Mouse (Mus musculus): ENCODE measurements around the gene Arpc1b.
"Not testable (repeated sequence)": the region's sequence is repeated elsewhere in the genome, so short reads cannot be mapped to it uniquely, and the experiment has no call there.

Arpc1b gene

DNA sequence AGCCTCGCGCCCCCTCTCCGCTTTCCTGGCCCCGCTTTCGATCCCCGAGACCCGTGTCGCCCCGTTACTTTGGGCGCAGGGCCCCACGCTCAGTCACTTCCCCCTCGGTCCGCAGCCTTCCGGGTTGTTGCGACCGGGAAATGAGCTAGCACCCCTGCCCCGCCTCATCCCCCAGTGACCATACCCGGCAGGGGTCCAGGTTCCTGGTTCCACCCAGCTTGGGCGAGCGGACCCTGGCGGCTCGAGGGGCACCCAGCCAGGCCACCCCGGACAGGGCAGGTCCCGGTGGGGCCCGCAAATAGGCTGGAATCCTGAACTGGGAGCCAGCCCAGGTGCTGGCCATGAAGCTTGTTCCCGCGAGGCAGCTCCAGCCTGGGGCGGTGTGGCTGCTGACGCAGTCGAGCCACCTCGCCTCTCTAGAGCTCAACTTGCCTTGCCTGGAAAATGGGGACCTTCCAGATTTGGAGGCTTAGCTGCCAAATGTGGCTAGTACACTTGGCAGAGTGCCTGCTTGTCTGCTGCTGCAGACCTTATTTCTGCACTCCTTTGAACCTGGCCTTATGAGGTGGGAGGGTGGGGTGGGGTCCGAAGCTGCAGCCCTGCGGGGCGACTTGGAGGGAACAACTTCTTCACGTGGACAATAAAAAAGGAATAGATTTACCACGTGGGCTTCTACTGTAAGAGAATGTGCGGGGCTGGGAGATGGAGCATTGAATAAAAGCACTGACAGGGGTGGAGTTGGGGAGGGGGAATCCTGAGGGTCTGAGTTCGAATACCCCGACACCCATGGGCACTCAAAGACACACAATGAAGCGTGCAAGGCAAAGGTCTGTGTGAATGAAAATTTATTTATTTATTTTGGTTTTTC is 825 bp downstream of the Arpc1b start:
- peak; percentile 81 for DNase-seq

DNA sequence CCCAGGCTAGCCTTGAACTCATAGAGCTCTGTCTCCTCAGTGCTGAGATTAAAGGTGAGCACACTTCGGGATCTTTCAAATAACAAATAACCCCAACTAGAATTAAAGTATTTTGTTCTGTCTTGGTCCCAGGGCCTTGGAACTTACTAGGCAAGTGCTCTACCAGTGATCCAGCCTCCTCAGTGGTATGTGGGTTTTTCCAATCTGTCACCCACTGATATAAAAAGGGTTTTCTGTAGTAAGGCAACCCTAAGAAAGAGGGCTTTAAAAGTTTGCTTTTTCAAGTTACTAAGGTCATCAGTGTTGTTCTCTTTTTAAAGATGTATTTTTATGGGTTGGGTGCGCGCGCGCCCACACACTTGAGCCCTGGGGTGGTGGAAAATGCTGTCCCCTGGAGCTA is 1.7 kb downstream of the Arpc1b start:
- DNase-seq = no peak

DNA sequence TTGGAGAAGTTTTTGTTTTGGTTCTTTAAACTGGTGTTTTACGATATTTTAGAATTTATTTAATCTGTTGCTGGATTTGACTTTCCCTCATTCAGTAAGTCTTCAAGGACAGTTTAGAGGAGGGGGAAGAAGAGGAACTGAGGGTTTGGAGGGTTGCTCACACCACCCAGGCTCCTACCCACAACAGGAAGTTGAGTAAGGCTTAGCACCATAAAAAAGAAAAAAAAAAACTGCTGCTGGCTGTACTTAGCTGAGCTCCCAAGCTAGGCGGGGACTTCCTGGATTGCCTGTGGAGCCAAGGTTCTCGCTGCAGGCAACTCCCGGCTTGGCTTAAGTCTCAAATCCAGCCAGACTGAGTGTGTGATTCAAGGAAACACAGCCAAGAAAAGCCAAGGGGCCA is 2.3 kb downstream of the Arpc1b start:
- peak; percentile 90 for DNase-seq

DNA sequence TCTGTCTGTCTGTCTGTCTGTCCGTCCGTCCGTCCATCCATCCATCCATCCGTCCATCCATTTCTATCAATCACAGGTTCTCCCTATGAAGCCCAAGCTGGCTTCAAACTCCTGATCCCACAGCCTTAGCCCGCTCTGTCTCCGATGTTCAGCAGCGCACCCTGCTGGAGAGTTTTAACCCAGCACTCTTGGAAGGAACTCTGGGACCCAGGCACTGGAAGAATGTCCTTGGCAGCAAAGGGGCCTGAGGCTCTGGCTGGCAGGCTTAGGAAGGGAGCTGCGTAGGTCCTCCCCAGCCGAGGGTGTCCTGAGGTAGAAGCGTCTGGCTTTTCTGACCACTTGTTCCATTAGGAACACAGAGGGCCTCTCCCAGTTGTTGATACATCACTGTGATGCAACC is 2.9 kb downstream of the Arpc1b start:
- DNase-seq = peak; percentile 91

DNA sequence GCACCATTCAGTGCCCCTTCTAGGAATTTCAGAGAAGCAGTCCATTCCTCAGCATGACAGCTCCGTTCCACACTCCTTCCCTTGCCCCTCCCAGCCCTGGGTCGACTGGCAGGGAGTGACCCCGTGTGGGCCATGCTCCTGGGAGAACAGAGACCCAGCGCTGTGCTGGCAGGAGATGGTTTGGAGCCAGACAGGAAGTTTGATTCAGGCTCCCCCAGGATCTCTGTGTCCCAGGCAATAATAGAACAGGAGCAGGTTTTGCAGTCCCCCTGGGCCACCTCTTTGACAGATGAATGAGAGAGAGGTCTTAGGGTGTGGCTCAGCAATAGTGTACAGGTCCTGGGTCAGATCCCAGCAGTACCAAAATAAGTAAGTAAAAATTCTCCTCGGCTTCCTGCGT is 4.0 kb downstream of the Arpc1b start:
- DNase-seq = peak; percentile 48

DNA sequence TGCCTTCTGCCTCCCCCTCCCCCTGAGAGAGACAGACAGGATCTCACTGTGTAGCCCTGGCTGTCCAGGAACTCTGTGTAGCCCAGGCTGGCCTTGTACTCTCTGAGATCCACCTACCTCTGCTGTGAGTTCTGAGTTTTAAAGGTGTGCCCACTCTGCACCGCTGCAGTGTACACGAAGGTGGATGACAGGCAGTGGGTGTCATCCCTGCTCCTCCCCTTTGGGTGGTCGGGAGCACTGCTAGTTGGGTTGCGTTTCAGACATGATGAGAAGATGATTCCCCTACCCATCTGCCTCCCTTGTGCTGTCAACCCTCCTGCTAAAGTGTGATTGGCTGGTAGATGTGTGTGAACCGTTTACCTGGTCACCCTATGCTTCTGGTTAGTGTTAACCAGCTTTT is 4.4 kb downstream of the Arpc1b start:
- no peak for DNase-seq

DNA sequence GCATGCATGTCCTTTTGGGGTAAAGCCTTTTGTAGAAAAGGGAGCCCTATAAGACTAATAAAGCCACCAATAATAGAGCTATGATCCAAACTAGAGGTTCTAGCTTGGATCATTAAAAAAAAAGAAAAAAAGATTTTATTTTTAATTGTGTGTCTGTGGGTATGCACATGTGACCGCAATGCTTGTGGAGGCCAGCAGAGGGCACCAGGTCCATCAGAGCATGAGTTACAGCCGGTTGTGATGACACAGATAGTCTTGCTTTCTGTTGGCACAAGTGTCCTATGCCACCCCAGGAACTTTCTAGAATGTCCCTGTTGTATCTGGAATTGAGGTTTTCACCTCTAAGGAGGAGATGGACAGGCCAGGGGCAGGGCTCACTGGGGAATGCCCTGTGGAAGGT is 5.4 kb downstream of the Arpc1b start:
- peak; percentile 26 for DNase-seq

DNA sequence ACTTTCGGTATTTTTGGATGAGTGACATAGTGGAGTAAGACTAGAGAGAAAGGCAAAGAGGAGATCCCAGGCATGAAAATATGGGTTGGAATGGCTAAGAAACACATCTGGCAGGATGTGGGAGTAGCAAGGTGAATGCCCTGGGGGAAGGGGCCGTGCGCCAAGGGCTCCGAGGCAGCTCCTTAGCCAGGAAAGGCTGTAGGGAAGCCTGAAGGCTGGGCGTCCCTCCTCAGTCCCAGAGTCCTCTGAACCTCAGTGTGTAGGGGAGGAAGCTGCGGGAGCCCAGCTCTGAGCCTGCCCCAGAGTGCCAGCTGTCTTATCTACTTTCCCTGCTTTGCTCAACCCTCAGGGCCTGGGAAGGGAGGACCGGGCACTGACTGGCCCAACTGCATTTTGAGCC is 6.9 kb downstream of the Arpc1b start:
- no peak for DNase-seq

DNA sequence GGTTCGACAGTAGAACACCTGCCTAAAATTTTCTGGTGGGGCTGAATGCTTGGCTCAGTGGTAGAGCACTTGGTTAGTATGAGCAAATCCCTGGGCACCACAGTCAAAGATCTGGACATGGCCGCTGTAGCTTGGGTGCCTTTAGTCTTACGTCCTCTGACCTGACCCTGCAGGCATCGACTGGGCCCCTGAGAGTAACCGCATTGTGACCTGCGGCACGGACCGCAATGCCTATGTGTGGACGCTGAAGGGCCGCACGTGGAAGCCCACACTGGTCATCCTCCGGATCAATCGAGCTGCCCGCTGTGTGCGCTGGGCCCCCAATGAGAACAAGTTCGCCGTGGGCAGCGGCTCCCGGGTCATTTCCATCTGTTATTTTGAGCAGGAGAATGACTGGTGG is 9.4 kb downstream of the Arpc1b start:
- DNase-seq = no peak

DNA sequence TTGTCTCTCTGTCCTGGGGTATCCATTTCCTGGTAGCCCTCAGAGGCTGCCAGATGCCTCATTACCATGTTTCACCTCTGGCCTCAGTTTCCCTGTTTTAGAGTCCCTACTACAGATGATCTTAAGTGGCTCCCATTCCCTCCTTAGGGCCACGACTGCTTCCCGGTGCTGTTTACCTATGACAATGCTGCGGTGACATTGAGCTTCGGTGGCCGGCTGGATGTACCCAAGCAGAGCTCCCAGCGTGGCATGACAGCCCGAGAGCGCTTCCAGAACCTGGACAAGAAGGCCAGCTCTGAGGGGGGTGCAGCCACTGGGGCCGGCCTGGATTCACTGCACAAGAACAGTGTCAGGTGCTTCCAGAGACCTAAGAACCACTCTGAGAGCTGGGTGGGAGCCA is 12.6 kb downstream of the Arpc1b start:
- no peak for DNase-seq

DNA sequence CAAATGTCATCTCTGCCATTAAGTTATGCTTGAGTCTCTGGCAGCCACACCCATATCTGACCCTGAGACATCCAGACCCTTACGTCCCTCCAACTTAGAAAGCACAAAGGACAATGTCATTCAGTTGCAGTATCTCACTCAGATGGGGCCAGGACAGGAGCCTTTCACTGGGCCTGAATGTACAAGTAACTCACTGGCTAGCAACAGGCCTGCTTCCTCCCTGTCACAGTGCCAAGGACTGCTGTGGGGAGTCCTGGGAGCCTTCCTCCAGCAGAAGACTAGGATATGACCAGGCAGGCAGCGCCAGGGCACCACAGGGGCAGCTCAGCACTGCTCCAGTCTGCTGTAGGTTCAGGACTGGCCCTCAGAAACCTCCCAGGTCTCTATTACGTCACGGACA is 15.1 kb downstream of the Arpc1b start:
- peak; percentile 19 for DNase-seq

DNA sequence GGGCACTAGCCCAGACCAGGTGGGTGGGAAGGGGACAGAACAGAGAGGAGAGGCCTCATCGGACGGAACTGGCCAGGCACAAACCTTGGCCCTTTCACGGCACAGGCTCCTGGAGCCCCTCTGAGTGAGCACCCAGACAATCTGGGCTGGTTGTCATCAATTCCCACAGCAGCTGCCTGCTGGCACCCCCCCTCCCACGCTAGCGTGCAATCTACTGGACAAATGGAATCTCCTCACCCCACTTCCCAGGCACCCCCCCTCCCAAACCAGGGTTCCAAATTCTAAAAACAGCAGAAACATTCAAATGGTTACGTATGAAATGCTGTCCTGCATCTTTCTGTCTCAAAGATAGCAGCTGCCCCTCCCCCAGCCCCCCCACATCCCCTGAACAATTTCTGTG is 15.8 kb downstream of the Arpc1b start:
- not testable (repeated sequence) for DNase-seq

DNA sequence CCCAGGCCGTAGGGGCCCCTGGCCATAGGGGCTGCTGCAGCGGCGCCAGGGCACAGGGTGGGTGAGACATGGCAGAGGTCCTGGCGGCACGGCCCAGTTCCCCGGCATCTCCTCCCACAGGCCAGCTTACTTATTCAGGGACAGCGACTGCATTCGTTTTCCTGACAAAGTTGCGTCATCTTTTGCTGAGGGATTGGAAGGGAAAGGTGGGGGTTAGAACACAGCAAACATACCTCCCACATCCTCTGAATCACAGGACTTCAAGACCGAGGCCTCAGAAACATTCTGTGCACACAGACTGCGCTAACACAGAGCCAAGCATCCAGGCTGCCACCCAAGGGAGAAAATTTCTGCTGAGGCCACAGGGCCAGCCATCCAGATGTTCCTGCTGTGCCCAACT is 16.2 kb downstream of the Arpc1b start:
- DNase-seq = no peak

DNA sequence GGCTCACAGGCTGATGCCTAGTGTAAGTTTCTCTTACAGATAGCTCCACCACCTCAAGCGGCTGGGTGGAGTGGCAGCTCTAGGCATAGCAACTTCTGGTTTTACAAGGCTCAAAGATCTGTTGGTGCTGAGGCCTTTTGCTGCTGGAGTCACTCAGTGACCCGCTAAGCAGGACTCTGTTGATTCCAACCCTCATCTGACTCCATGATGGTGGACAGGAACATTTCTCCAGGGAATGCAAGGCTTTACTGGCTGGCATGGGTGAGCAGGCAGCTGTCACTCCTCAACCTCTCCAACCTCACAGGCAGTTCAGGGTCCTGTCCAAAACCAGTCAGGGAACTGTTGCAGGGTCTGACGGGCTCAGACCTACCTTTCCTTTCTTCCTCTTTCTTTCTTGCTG is 17.0 kb downstream of the Arpc1b start:
- DNase-seq = no peak

DNA sequence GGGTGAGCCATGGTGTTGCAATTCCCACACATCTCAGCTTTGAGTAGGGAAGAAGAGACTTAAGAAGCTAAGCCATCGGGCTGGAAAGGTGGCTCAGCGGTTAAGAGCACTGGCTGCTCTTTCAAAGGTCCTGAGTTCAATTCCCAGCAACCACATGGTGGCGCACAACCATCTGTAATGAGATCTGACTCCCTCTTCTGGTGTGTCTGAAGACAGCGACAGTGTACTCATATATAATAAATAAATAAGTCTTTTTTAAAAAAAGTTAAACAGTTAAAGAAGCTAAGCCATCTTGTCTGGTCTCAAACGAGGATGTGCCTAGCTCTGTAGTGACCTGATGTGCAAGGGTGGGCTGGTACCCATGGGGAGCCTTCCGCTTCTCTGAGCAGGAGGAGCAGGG is 19.3 kb downstream of the Arpc1b start:
- not testable (repeated sequence) for DNase-seq

DNA sequence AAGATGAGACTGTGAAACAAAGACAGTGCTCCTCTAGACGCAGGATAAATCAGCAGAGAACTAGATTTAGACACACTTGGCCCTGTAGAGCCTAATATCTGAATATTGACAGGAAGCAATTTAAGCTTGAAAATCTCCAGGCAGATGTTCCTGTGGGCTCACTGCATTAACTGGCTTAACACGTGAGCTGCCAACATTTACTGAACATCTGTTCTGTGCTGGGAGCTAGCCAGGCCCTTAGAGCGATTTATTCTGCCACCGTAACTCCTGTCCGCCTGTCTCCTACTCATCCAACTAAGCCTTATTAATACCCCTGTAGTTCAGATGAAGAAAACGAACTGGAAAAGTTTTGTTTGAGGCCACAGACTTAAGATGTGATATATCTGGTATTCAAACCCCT is 24.8 kb downstream of the Arpc1b start:
- no peak for DNase-seq

DNA sequence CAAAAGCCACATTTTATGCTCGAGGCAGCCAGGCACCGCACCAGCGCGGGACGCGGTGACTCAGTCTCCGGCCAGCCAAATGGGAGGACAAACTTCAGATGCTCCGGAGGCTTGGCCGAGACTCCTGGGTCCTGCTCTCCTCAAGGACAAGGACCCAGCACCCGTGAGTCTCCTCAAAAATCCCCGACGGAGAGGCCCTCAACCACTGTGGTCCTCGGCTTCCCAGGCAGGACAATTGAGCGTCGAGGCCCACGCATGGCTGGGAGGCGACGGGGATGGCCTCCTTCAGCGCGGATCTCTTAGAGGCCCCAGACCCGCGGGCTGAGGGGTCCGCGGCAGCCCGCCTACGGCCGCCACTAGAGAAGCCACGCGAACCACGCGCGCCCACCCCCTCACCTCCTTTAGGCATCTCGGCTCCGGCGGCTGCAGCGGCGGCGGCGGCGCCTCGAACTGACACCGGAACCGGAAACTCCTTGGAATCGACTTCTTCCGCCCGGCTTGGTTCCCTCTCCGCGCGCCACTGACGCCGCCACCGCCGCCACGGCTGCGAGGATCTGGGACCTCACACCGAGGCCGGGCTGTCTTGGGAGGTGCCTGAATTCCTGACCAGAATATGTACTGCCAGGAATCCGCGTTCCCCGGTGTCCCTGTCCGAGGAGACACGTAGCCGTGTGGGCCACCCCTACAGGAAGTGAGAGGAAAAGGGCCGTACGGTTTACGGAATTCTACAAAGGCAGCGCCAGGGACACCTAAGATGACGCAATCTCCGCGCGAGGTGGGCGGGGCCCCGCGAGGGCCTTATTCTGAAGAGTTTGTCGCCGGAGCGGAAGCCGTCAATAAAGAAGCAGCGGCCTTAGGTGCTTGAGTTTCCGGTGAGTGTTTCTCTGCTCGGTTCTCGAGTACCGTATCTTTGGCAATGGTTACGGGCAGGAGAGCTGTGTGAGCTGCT is 25.8 kb downstream of the Arpc1b start, which contains the start of the genes Pdap1 and Bud31:
Gene Pdap1 (minus strand): TSS at position 668 of the 949 bp plus-strand sequence.
Gene Bud31 (plus strand): TSS at position 792 of the 949 bp plus-strand sequence.
- DNase-seq = peak; percentile 95

DNA sequence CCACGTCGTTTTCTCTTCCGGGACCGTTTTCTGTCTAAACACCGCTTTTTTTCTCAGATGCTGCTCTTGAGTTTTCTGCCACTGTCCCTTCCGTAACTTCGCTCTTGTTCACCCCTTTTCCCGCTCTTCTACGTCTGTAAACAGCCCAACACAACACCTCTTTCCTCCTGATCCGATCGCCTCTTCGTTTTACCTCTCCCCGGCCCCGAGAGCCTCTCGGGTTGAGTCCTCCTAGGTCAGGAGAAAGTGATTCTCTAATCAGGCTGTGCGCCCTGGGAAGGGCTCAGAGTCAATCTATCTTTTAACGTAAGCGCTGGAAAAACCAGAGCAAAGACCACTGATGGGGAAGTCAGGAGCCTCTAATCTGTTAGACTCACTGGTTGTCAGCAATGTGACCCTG is 26.6 kb downstream of the Arpc1b start:
- no peak for DNase-seq

DNA sequence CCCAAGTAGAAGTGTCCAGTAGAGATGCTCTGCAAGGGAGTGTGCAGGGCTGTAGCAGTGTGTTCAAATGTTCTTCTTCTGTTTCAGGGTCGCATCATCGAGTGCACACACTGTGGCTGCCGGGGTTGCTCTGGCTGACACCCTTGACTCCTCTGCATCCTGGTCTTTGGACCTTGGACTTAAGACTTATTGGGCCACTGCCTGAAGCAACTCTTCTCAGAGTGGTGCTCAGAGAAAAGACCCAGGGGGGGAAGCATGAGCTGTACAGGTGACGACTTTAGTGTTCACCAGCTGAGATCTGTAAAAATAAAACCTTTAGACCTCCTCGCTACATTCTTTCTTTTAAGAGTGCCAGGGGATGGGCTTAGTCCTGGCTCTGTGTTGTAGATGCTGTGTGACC is 33.7 kb downstream of the Arpc1b start:
- DNase-seq = no peak

DNA sequence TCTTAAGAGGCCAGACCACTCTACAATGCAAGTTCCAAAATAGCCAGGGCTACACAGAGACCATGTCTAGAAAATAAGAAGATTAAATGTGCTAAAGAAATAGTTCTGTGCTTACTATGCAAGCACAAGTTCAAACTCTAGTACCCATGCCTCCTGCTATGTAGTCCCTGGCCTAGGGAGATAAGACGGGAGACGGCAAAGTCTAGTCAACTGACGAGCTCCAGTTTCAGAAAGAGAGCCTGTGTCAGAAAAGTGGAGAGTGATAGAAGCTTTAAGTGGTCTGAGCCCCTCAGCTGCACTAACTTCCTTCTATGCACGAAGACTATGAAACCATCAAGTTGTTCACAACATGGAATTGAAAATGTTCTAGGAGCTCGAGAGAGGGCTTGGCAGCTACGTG is 35.3 kb downstream of the Arpc1b start:
- DNase-seq = no peak

DNA sequence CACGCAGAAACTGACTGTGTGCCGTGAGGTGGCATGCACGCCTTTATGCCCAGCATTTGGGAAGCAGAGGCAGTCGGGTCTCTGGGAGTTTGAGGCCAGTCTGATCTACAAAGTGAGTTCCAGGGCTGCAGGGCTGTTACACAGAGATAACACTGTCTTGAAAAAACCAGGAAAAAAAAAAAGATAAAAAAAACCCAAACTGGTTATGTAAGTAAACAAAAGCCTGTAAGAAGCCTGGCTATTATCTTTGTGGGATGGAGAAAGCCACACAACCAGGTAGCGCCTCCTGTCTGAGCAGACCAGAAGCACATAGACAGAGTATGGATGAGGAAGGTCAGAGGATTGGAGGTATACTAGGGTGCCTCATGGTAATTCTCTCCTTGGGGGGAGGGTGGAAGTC is 38.7 kb downstream of the Arpc1b start:
- DNase-seq = no peak

DNA sequence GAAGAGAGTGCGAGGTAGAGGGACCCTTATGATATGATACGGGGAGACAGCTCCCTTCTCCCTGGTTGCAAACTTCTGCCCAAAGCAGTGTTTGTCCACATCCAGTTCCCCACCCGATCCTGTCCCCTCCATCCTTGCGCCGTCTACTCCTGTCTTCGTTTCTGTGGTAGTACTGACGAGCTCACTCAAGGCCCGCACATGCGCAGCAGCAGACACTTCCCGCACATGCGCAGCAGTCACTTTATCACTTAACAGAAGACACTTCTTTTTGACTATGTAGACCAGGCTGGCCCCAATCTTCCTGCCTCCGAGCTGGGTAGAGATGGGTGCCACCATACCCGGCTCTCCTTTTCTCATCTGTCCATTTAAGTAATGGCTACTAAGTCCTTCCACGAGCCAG is 47.3 kb downstream of the Arpc1b start:
- no peak for DNase-seq

DNA sequence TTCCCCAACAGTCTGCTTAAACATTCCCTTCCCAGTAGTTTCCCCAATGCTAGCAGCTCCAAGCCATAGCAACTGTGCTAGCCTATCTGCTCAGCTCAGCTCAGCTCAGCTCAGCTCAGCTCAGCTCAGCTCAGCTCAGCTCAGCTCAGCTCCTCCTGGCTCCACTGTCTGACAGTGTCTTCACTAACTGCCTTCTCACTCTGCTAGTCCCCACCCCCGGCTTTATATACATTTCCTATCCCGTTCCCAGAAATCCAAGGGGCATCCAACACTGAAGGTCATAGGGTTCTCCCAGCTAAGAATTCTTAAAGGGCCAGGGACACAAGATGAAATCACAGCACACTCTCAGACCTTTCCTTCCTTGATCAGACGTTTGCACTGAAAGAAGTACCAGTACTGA is 50.7 kb downstream of the Arpc1b start:
- DNase-seq = no peak

DNA sequence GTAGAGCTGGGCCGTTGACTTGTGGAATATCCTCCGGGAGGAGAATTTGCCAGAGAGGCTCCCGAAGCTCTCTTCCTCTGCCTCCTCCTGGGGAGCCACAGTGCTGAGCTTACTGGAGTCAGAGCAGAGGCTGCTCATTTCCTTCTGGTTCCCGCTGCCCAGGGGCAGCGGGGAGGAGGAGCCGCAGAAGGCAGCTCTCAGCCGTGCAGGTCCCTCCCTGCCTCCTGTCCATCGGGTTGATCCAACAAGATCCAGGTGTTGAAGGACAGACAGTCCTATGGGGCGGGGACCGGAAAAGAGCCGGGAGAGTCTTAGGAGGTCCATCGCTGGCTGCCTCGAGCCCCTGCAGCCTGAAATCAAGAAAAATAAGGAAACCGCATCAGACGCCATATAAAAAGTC is 51.2 kb downstream of the Arpc1b start:
- no peak for DNase-seq
